Mouse (Mus musculus) forebrain, embryonic 11.5 days (tissue): ENCODE results near the gene Nlk. TPM values are rescaled to one million over a fixed set of nuclear protein-coding genes. Genes with fewer than 3 reads are reported as not detected.
"Not testable (repeated sequence)": the region's sequence is repeated elsewhere in the genome, so short reads cannot be mapped to it uniquely, and the experiment has no call there.

Source experiments
- ATAC-seq: fragments of 200-750 bp; cut with Nextera tagmentation; replicated peaks from 2 replicates; pipeline ENCODE4 v1.8.0; 2017; ENCODE audit warnings: moderate TSS enrichment; ENCODE audit not compliant: low FRiP score
- DNase-seq: peaks from one replicate; pipeline ENCODE4 v3.0.0-alpha.2; 2017; ENCODE audit warnings: low spot score
- H3K27ac ChIP-seq: fragments of 300-500 bp; sonication (generic); 2 replicates; pipeline ENCODE4 v1.5.1; 2014; ENCODE audit warnings: low read depth, low read length
- H3K27me3 ChIP-seq: fragments of 300-500 bp; sonication (generic); 2 replicates; pipeline ENCODE4 v1.6.1; 2014; ENCODE audit warnings: mild to moderate bottlenecking, low read length, mixed read lengths; ENCODE audit not compliant: control insufficient read depth, insufficient read depth
- H3K36me3 ChIP-seq: fragments of 300-500 bp; sonication (generic); 2 replicates; pipeline ENCODE4 v1.6.1; 2014; ENCODE audit warnings: mild to moderate bottlenecking, low read length, moderate library complexity, mixed read lengths; ENCODE audit not compliant: control insufficient read depth, insufficient read depth
- H3K4me1 ChIP-seq: fragments of 300-500 bp; sonication (generic); replicated peaks from 2 replicates; pipeline ENCODE4 v1.6.1; 2014; ENCODE audit warnings: low read length, mixed read lengths; ENCODE audit not compliant: control insufficient read depth, insufficient read depth
- H3K4me2 ChIP-seq: fragments of 300-500 bp; sonication (generic); 2 replicates; pipeline ENCODE4 v1.6.1; 2014; ENCODE audit warnings: low read depth, mild to moderate bottlenecking, low read length, moderate library complexity, mixed read lengths; ENCODE audit not compliant: severe bottlenecking
- H3K4me3 ChIP-seq: fragments of 300-500 bp; sonication (generic); 2 replicates; pipeline ENCODE4 v1.5.1; 2014; ENCODE audit warnings: low read depth, low read length
- H3K9ac ChIP-seq: fragments of 300-500 bp; sonication (generic); 2 replicates; pipeline ENCODE4 v1.6.1; 2014; ENCODE audit warnings: low read length
- H3K9me3 ChIP-seq: fragments of 300-500 bp; sonication (generic); 2 replicates; pipeline ENCODE4 v1.6.1; 2016; ENCODE audit warnings: low read length, mixed read lengths; ENCODE audit not compliant: control insufficient read depth
- WGBS: fragments of 180-500 bp; shearing (Covaris S2); extraction: QIAGEN DNeasy Blood & Tissue Kit; methylation state at CpG from one replicate; pipeline ENCODE4 v1.1.7; 2014; 5-methylcytosine and 5-hydroxymethylcytosine counted together
- polyA plus RNA-seq: library from polyadenylated mRNA; unstranded; fragments of >200 nt; fragmentation: Nextera tagmentation; extraction: Ambion mirVana; gene quantifications from 2 replicates; pipeline ENCODE4 v1.2.1, GENCODE M21; 2014

Gene Nlk
- polyA plus RNA-seq, 1 experiment from 2014 or later, result 33.6 TPM

GRCm38 (mm10) chr11:78545181-78545580, 152.0 kb downstream of the Nlk start:
- ATAC-seq, result no peak
- Histone ChIP-seq H3K27ac (no peak overlapping the region), H3K9ac (no peak overlapping the region), H3K4me2 (no peak overlapping the region), H3K4me3 (no peak overlapping the region), H3K9me3 (no peaks in the 10 kb centered on the region), H3K4me1 (no peaks in the 10 kb centered on the region; the same call in 1 of the 2 replicates), H3K36me3 (no peaks in the 10 kb centered on the region), H3K27me3 (no peaks in the 10 kb centered on the region)
- DNase-seq, result no peak
- WGBS, result 81% methylated on average over 8 of the region's 8 CpGs

GRCm38 (mm10) chr11:78544449-78545111, 152.6 kb downstream of the Nlk start:
- WGBS, result 94% methylated on average over 7 of the region's 7 CpGs
- no peaks in the 10 kb centered on the region for H3K36me3 ChIP-seq
- H3K4me1 ChIP-seq, result no peaks in the 10 kb centered on the region; the same call in 1 of the 2 replicates
- H3K4me3 ChIP-seq, result no peak overlapping the region
- H3K9ac ChIP-seq, result no peak overlapping the region
- ATAC-seq, result no peak
- no peaks in the 10 kb centered on the region for H3K9me3 ChIP-seq
- no peak overlapping the region for H3K4me2 ChIP-seq
- no peak for DNase-seq
- H3K27me3 ChIP-seq, result no peaks in the 10 kb centered on the region
- H3K27ac ChIP-seq, result no peak overlapping the region

GRCm38 (mm10) chr11:78540358-78540757, 156.8 kb downstream of the Nlk start:
- Histone ChIP-seq H3K4me1 (peaks cover 4% of the 10 kb centered on the region), H3K4me2 (no peak overlapping the region), H3K27me3 (no peaks in the 10 kb centered on the region), H3K9ac (no peak overlapping the region), H3K4me3 (no peak overlapping the region), H3K27ac (no peak overlapping the region), H3K36me3 (no peaks in the 10 kb centered on the region), H3K9me3 (no peaks in the 10 kb centered on the region)
- WGBS, result 82% methylated on average over 3 of the region's 3 CpGs
- no peak for DNase-seq
- no peak for ATAC-seq

GRCm38 (mm10) chr11:78536690-78537084, 160.5 kb downstream of the Nlk start:
- H3K27me3 ChIP-seq, result no peaks in the 10 kb centered on the region
- DNase-seq (no peak), ATAC-seq (0 out of 2 replicates have a peak, but pooled peaks have one; percentile 3)
- WGBS, result 5% methylated on average over 14 of the region's 14 CpGs
- peak overlapping the region; percentile 76 for H3K4me3 ChIP-seq
- peak overlapping the region; percentile 50; the same call in 1 of the 2 replicates for H3K27ac ChIP-seq
- peaks cover 4% of the 10 kb centered on the region for H3K4me1 ChIP-seq
- no peaks in the 10 kb centered on the region for H3K9me3 ChIP-seq
- H3K4me2 ChIP-seq, result peak overlapping the region; percentile 90
- peak overlapping the region; percentile 78 for H3K9ac ChIP-seq
- H3K36me3 ChIP-seq, result no peaks in the 10 kb centered on the region; the same call in 1 of the 2 replicates

DNA sequence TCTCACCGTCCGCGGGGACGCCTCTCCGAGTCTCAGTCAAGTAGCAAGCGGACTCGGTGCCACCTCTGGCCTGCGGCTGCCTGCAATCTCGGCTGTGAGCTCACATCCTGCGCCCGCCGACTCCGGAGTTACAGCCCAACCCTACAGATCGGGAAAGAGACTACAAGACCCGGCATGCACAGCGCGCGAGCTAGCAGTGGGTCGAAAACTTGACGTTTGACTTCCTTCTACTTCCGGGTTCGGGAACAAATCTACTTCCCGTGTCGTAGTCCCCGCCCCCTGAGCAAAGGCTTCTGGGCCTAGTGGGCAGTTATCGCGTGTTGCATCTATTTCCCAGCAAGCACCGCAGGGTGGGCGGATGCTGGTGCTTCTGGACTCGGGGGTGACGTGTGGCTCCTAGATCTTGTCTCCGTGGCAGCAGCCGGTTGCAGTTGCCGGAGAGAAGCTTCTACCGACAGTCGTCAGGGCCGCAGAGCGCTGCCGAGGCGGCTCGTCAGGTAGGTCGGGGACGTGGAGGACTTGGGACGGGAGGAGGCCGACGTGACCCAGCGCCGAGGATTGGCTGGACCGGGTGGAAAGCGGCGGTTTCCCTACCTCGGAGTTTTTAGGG, 161.0 kb downstream of the Nlk start, which contains the start of the genes Tnfaip1 and Ift20:
Tnfaip1 (minus strand) TSS at position 253 of the 610 bp plus-strand sequence.
Ift20 (plus strand) TSS at position 282 of the 610 bp plus-strand sequence.
- no peaks in the 10 kb centered on the region for H3K27me3 ChIP-seq
- peak within 1 kb of the TSS; percentile 87 for H3K9ac ChIP-seq
- H3K4me3 ChIP-seq, result peak within 1 kb of the TSS; percentile 76
- ATAC-seq (peak; percentile 97), DNase-seq (peak; percentile 98)
- H3K36me3 ChIP-seq, result no peaks in the 10 kb centered on the region; the same call in 1 of the 2 replicates
- H3K9me3 ChIP-seq, result no peaks in the 10 kb centered on the region
- WGBS, result under 1% methylated on average over 52 of the region's 52 CpGs
- H3K4me2 ChIP-seq, result peak within 1 kb of the TSS; percentile 90
- H3K27ac ChIP-seq, result peak within 1 kb of the TSS; percentile 85
- H3K4me1 ChIP-seq, result peaks cover 4% of the 10 kb centered on the region

- H3K27ac ChIP-seq, result peak overlapping the region; percentile 85
- peaks cover 4% of the 10 kb centered on the region for H3K4me1 ChIP-seq
- DNase-seq (no peak), ATAC-seq (peak; percentile 10)
- no peaks in the 10 kb centered on the region for H3K27me3 ChIP-seq
- peak overlapping the region; percentile 76 for H3K4me3 ChIP-seq
- no peaks in the 10 kb centered on the region; the same call in 1 of the 2 replicates for H3K36me3 ChIP-seq
- peak overlapping the region; percentile 87 for H3K9ac ChIP-seq
- WGBS, result under 1% methylated on average over 23 of the region's 23 CpGs
- no peaks in the 10 kb centered on the region for H3K9me3 ChIP-seq
- H3K4me2 ChIP-seq, result peak overlapping the region; percentile 51
Measured at GRCm38 (mm10) chr11:78535376-78536079, 161.6 kb downstream of the Nlk start.

DNA sequence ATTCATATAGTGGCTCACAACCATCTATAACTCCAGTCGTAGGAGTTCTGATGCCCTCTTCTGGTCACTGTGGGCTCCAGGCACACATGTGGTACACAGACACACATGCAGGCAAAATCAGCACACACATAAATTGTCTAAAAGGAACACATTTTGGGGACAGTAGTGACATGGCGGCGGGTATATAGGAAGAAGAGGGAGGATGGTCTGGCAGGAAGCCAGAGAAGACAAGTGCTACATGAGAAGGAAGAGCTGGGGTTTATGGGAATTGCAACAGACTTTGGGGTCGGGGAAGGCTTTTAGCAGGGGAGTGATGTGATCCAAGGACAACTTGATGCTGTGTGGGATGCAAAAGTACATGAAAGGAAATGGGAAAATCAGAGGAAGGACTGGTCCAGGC, 162.7 kb downstream of the Nlk start:
- 95% methylated on average over 4 of the region's 4 CpGs for WGBS
- H3K4me2 ChIP-seq, result peak overlapping the region; percentile 51; the same call in 1 of the 2 replicates
- no peak for DNase-seq

GRCm38 (mm10) chr11:78531515-78531914, 165.7 kb downstream of the Nlk start:
- not testable (repeated sequence) for H3K4me1 ChIP-seq, DNase-seq, ATAC-seq, H3K9me3 ChIP-seq, H3K27me3 ChIP-seq, H3K36me3 ChIP-seq, H3K9ac ChIP-seq, H3K4me3 ChIP-seq, H3K4me2 ChIP-seq, H3K27ac ChIP-seq
- 90% methylated on average over 9 of the region's 10 CpGs for WGBS

More for the DNA sequence above, 162.7 kb downstream of the Nlk start:
- H3K27me3 ChIP-seq, result no peaks in the 10 kb centered on the region
- H3K9me3 ChIP-seq, result no peaks in the 10 kb centered on the region
- no peak overlapping the region for H3K27ac ChIP-seq
- peaks cover 4% of the 10 kb centered on the region for H3K4me1 ChIP-seq
- ATAC-seq, result no peak
- no peak overlapping the region for H3K9ac ChIP-seq
- H3K36me3 ChIP-seq, result no peaks in the 10 kb centered on the region; the same call in 1 of the 2 replicates
- H3K4me3 ChIP-seq, result 0 out of 2 replicates have a peak overlapping the region, but pooled peaks have one; percentile 76
